Mouse (Mus musculus) limb, embryonic 14.5 days (tissue): ENCODE measurements at regions not wholly inside any gene's neighbourhood (a gene's known extent, or its start where the extent isn't known, plus 50 kb on each side); places are given as distances from the start of the nearest gene placed in this dataset.

Experiments
- ATAC-seq: fragments of 200-750 bp; cut with Nextera tagmentation; 2 replicates; pipeline ENCODE4 v1.8.0; 2017; ENCODE audit warnings: low read depth, moderate number of reproducible peaks, moderate TSS enrichment; ENCODE audit not compliant: low FRiP score
- DNase-seq: peaks from one replicate; pipeline ENCODE4 v3.0.0-alpha.2; 2015; ENCODE audit warnings: low spot score
- H3K27ac ChIP-seq: fragments of 300-500 bp; sonication (generic); replicated peaks from 2 replicates; pipeline ENCODE4 v1.5.1; 2014; ENCODE audit warnings: low read depth, mild to moderate bottlenecking, low read length, moderate library complexity, mixed read lengths
- H3K27me3 ChIP-seq: fragments of 300-500 bp; sonication (generic); 2 replicates; pipeline ENCODE4 v1.6.1; 2014; ENCODE audit warnings: low read length, mixed read lengths; ENCODE audit not compliant: control insufficient read depth, insufficient read depth
- H3K36me3 ChIP-seq: fragments of 300-500 bp; sonication (generic); 2 replicates; pipeline ENCODE4 v1.6.1; 2014; ENCODE audit warnings: mild to moderate bottlenecking, low read length, moderate library complexity, mixed read lengths; ENCODE audit not compliant: control insufficient read depth, insufficient read depth
- H3K4me1 ChIP-seq: fragments of 300-500 bp; sonication (generic); 2 replicates; pipeline ENCODE4 v1.6.1; 2014; ENCODE audit warnings: antibody characterized with exemption, low read length, mixed read lengths; ENCODE audit not compliant: control insufficient read depth, insufficient read depth
- H3K4me2 ChIP-seq: fragments of 300-500 bp; sonication (generic); replicated peaks from 2 replicates; pipeline ENCODE4 v1.6.1; 2014; ENCODE audit warnings: low read depth, mild to moderate bottlenecking, low read length, moderate library complexity; ENCODE audit not compliant: severe bottlenecking
- H3K4me3 ChIP-seq: fragments of 300-500 bp; sonication (generic); replicated peaks from 2 replicates; pipeline ENCODE4 v1.5.1; 2014; ENCODE audit warnings: low read length
- H3K9ac ChIP-seq: fragments of 300-500 bp; sonication (generic); 2 replicates; pipeline ENCODE4 v1.6.1; 2014; ENCODE audit warnings: mild to moderate bottlenecking, low read depth, low read length, moderate library complexity; ENCODE audit not compliant: severe bottlenecking
- H3K9me3 ChIP-seq: fragments of 300-500 bp; sonication (generic); 2 replicates; pipeline ENCODE4 v1.6.1; 2016; ENCODE audit warnings: low read length; ENCODE audit not compliant: control insufficient read depth
- POLR2A ChIP-seq: fragments of 200-500 bp; IDR thresholded peaks from 2 replicates; pipeline ENCODE4 v1.8.0; 2012; ENCODE audit warnings: inconsistent platforms, mild to moderate bottlenecking, moderate library complexity, borderline replicate concordance; ENCODE audit not compliant: insufficient read depth, insufficient read length; ENCODE audit errors: extremely low read depth
- WGBS: fragments of 180-500 bp; shearing (Covaris S2); extraction: QIAGEN DNeasy Blood & Tissue Kit; methylation state at CpG from one replicate; pipeline ENCODE4 v1.1.7; 2014; 5-methylcytosine and 5-hydroxymethylcytosine counted together

DNA sequence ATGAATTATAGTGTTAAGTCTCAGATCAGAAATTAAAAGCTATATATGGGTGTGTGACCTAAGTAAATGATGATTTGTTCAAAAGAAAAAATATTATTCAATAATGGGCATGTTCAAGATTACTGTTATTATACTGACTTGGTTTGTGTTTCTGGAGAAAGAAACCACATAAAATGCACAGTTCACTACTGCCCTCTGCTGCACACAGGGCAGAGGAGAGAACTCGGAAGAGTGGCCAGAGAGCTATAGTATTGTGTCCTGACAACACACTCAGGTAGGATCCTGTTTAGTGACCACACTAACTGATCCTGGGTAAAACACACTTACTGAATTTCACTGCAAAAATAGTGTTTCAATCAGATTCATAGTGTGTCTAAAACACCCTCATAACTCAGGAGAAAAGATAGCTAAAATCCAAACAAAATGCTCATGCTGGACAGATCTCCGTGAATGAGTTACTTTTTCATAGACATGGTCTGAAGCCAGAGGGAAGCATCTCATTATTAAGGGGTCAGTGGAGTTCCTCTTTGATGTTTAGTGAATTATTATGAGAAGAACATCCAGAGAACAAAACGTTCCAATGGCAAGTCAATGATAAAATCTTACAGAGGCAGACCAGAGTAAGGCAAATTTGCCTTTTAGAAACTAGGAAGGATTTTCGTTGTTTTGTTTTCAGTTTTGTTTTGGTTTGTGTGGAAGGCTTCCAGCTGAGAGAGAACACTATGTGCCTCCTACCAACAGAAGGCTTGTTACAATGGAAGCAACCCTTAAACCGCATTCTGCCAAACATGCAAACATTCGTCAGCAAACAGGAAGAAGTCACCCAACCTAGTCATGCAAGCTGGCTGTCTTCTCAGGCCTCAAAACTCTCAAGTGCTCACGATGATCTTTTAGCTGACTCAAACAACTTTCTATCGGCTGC is 218.6 kb upstream of the Dab2 start:
- ATAC-seq, result no peak
- 71% methylated on average over 8 of the region's 8 CpGs for WGBS
- peak; percentile 50 for DNase-seq

DNA sequence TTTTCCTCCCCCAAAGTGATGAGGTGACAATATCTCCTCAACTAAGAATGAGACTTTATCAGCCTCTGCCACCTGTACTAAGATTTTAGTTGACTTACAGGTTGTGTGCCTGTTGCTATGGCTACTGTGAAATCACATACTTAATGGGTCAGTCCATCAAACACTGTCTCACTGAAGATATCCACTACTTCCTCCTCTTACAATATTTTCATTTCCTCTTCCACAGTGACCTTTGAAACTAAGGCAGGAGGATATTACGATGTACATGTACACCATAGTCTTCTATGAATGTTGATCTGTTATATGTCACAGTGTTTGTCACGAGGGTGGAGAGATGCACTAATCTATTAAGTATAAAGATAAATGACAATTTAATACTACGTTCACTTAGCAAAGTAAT is 212.4 kb upstream of the Dab2 start:
- DNase-seq, result no peak
- WGBS, result 80% methylated on average over 3 of the region's 3 CpGs

More for the DNA sequence above, 218.6 kb upstream of the Dab2 start:
- Histone ChIP-seq H3K9me3 (no peaks in the 10 kb centered on the region), H3K27me3 (no peaks in the 10 kb centered on the region), H3K4me3 (no peak overlapping the region), H3K4me1 (no peaks in the 10 kb centered on the region), H3K9ac (no peak overlapping the region), H3K4me2 (no peak overlapping the region), H3K27ac (no peak overlapping the region), H3K36me3 (no peaks in the 10 kb centered on the region)
- TF ChIP-seq POLR2A, result no peak

GRCm38 (mm10) chr15:6088498-6088897 is 211.1 kb upstream of the Dab2 start:
- 84% methylated on average over 4 of the region's 4 CpGs for WGBS
- ATAC-seq, result no peak

More for the DNA sequence above, 212.4 kb upstream of the Dab2 start:
- no peak for TF ChIP-seq POLR2A
- no peaks in the 10 kb centered on the region for H3K27me3 ChIP-seq
- H3K4me2 ChIP-seq, result no peak overlapping the region
- no peaks in the 10 kb centered on the region for H3K9me3 ChIP-seq
- no peak for ATAC-seq
- no peak overlapping the region for H3K4me3 ChIP-seq
- H3K4me1 ChIP-seq, result no peaks in the 10 kb centered on the region
- no peak overlapping the region for H3K27ac ChIP-seq
- no peaks in the 10 kb centered on the region for H3K36me3 ChIP-seq
- no peak overlapping the region for H3K9ac ChIP-seq

GRCm38 (mm10) chr15:6129697-6130096 is 169.9 kb upstream of the Dab2 start:
- H3K4me2 ChIP-seq, result no peak overlapping the region
- no peaks in the 10 kb centered on the region for H3K9me3 ChIP-seq
- H3K27me3 ChIP-seq, result no peaks in the 10 kb centered on the region
- H3K9ac ChIP-seq, result no peak overlapping the region
- H3K27ac ChIP-seq, result no peak overlapping the region
- 47% methylated on average over 3 of the region's 3 CpGs for WGBS
- DNase-seq, result peak; percentile 67
- H3K36me3 ChIP-seq, result no peaks in the 10 kb centered on the region
- H3K4me1 ChIP-seq, result no peaks in the 10 kb centered on the region
- no peak for TF ChIP-seq POLR2A
- H3K4me3 ChIP-seq, result no peak overlapping the region
- ATAC-seq, result peak; percentile 68

More at GRCm38 (mm10) chr15:6088498-6088897, 211.1 kb upstream of the Dab2 start:
- no peak overlapping the region for H3K4me2 ChIP-seq
- no peak for TF ChIP-seq POLR2A
- no peak overlapping the region for H3K9ac ChIP-seq
- no peak for DNase-seq
- H3K9me3 ChIP-seq, result no peaks in the 10 kb centered on the region
- no peak overlapping the region for H3K4me3 ChIP-seq
- H3K4me1 ChIP-seq, result no peaks in the 10 kb centered on the region
- no peaks in the 10 kb centered on the region for H3K27me3 ChIP-seq
- H3K27ac ChIP-seq, result no peak overlapping the region
- no peaks in the 10 kb centered on the region for H3K36me3 ChIP-seq

DNA sequence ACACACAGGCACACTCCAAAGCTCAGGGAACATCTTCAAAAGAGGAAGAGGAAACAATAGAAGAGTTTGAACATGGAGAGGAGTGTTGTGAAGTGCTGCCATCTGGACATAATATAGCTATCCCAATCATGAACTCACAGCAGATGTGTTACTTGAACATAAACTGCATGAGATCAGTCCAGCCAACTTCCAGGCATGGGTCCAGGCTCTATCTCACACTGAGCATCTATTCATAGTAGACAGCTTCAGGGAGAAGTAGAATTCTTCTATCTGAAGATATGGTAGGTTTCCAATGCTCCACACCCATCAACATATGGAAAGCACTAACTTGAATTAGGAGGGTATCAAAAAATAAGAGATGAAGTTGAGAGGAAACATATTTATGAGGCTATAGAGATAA is 167.4 kb upstream of the Dab2 start:
- Histone ChIP-seq H3K4me3 (no peak overlapping the region), H3K36me3 (no peaks in the 10 kb centered on the region), H3K9ac (no peak overlapping the region), H3K9me3 (peaks cover 3% of the 10 kb centered on the region; the same call in 1 of the 2 replicates), H3K27me3 (no peaks in the 10 kb centered on the region), H3K27ac (no peak overlapping the region), H3K4me1 (no peaks in the 10 kb centered on the region), H3K4me2 (no peak overlapping the region)
- no peak for TF ChIP-seq POLR2A
- ATAC-seq (no peak), DNase-seq (peak; percentile 78)
